Mouse (Mus musculus): ENCODE measurements at regions not wholly inside any gene's neighbourhood (a gene's known extent, or its start where the extent isn't known, plus 50 kb on each side); places are given as distances from the start of the nearest gene placed in this dataset.

DNA sequence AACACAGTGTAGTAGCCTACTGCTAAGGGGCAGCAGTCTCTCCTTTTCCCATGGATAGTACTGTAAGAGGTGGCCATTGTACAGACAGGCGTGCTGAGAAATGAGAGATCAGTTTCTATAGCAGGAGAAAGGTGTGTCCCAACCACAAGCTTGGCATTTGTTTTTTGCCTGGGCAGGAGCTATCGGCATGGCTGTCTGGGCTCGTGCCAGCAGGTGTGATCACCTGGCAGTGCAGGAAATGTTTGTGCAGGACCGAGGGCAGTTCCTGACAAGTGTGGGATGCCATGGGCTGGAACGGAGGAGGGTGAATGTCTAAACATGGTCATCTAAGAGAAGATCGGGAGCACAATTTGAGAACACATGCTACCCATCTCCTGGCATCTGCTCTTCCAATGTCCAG lies 205.4 kb downstream of the Nuak1 start:
- DNase-seq (ENCODE audit: low read depth): no peak
- no peak for TF ChIP-seq POLR2A (IDR thresholded peaks at IDR 0.05; ENCODE audit: borderline replicate concordance, extremely low read depth, insufficient read depth, insufficient read length, poor library complexity, severe bottlenecking)
- no peak for TF ChIP-seq CTCF (IDR thresholded peaks at IDR 0.05; ENCODE audit: borderline replicate concordance, extremely low read depth, insufficient read depth, insufficient read length)

DNA sequence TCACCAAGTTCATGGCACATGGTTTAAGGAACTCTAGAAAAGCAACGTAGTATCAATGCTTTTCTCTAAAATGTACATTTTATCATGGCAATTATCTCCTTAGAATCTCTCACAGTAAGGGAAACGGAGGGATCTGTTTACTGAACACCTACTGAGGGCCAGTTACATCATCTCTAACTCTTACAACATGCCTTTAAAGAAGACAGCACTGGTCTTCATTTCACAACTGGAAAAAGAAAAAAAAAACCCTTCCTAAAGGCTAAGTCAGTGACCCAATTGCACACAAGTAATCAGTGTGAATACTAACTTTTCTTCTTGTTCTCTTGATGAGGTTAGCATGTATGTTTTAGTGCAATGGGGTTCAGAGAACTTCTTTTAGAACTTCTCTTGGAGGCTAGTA lies 204.2 kb downstream of the Nuak1 start:
- no peak for TF ChIP-seq CTCF (IDR thresholded peaks at IDR 0.05; ENCODE audit: borderline replicate concordance, extremely low read depth, insufficient read depth, insufficient read length)
- no peak for TF ChIP-seq POLR2A (IDR thresholded peaks at IDR 0.05; ENCODE audit: borderline replicate concordance, extremely low read depth, insufficient read depth, insufficient read length, poor library complexity, severe bottlenecking)
- no peak for DNase-seq (ENCODE audit: low read depth)

DNA sequence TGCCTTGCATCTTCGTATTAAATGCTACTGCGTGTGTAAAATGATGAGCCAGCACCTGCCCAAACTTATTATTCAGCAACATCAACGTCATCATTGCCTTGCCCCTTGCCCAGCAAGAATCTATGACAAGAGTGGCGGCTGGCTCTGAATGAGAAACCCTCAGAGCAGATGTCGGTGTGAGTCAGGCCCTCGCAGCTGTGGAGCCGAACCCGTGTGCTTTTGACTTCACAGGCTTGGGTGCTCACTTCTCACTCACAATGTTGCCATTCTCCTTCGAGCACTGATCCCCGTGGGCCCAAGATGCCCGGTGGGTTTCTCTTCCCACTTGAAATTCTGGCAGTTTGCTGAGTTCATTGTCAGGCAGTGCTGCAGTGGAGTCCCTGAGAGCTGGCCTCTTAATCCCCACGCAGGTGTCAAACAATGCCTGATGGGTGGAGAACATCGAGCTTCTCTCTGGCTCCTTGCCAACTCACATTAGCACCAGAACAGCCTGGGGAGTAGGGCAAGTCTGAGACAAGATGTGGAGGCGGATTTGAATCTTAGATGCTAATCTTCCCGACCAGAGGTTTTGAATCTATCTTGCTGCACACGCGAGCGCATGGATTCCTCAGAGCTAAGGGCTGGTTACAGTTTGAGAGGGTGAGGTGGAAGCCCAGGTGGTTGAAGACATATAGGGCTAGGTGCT lies 202.0 kb downstream of the Nuak1 start:
- TF ChIP-seq CTCF (IDR thresholded peaks at IDR 0.05; ENCODE audit: borderline replicate concordance, extremely low read depth, insufficient read depth, insufficient read length): no peak
- no peak for TF ChIP-seq POLR2A (IDR thresholded peaks at IDR 0.05; ENCODE audit: borderline replicate concordance, extremely low read depth, insufficient read depth, insufficient read length, poor library complexity, severe bottlenecking)
- DNase-seq (ENCODE audit: low read depth): peak; percentile 76

DNA sequence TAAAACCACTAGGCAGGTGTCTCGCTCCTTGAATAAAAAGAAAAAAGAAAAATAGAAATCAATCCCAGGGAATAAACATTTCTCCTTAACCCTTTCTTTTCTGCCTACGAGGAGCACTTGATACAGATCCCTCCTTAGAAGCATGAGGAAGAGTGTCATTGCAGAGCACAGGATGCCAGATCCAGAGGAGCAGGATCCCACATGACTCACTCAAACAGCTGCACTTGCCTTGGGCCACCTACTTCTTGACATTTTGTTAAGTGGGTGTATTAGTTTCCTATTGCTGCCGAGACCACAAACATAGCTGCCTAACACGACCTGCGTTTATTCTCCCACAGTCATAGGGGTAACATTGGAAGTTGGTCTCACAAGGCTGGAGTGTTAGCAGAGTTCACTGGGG lies 197.1 kb downstream of the Nuak1 start:
- no peak for TF ChIP-seq CTCF (IDR thresholded peaks at IDR 0.05; ENCODE audit: borderline replicate concordance, extremely low read depth, insufficient read depth, insufficient read length)
- DNase-seq (ENCODE audit: low read depth): no peak

DNA sequence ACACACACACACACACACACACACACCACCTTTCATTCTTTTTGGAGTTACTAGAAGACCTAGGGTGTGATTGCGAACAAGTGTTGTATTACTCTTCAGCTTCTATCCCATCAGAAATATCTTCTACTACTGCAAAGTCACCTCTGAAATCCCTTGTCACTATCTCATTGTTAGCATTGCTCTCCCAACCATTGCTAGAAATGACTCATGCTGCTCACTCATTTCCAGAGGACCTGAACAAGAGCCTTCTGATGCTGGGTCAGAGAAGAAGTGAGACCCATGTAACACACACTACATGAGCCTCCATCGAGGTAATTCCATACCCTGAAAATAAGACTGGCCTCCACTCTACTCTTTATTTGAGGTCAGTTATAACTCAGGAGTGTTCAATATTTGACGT lies 191.1 kb downstream of the Nuak1 start:
- DNase-seq (ENCODE audit: low read depth): no peak
- TF ChIP-seq POLR2A (IDR thresholded peaks at IDR 0.05; ENCODE audit: borderline replicate concordance, extremely low read depth, insufficient read depth, insufficient read length, poor library complexity, severe bottlenecking) (no peak), CTCF (IDR thresholded peaks at IDR 0.05; ENCODE audit: borderline replicate concordance, extremely low read depth, insufficient read depth, insufficient read length) (no peak)

DNA sequence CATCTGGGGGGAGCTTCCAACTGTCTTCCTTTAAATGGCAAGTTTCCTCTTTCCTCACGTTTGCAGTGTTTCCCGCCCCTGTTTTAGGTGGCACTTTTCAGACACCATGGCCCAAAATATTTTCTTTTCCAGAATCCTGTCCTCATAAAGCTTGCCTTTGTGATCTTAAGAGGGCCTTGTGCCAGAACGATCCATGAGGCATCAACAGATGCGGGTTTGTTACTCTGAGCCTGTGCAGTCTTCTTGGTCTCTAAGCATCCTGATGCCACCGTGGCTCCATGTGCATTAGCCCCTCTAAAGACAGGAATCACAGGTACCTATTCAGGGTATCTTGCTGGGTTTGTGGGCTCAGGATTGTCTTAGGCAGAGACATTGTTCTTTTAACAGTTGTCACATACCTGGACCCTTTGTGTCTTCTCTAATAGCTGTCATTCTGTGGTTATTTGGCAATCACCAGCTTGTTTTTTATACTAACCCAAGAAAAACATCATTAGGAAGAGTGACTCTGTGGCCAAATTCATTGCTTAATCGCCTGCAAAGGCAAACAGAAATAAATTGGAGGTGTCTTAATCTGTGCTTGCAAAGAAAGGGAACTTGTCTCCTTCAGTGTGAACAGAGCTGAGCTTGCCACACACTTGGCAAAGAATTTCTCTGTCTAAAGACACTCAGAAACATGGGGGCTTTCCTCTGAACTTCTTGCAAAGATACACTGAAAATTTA lies 179.3 kb downstream of the Nuak1 start:
- DNase-seq (ENCODE audit: low read depth): no peak
- TF ChIP-seq CTCF (IDR thresholded peaks at IDR 0.05; ENCODE audit: borderline replicate concordance, extremely low read depth, insufficient read depth, insufficient read length) (no peak), POLR2A (IDR thresholded peaks at IDR 0.05; ENCODE audit: borderline replicate concordance, extremely low read depth, insufficient read depth, insufficient read length, poor library complexity, severe bottlenecking) (no peak)

DNA sequence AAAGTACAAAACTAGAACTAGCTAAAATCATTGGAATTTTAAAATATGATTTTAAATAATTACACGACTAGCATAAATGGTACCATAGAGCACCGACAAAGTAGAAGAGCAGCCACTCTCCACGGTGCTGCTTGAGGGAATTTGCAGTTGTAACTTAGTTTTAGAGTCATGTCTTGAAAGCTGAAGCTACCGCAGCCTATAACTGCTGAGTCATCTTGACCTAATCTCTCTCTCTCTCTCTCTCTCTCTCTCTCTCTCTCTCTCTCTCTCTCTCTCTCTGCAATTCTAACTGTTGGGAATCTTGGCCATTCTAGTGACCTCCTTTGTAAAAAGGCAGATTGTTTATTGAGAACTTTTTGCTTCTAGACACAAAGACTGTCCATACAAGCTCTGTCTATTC lies 177.5 kb downstream of the Nuak1 start:
- TF ChIP-seq POLR2A (IDR thresholded peaks at IDR 0.05; ENCODE audit: borderline replicate concordance, extremely low read depth, insufficient read depth, insufficient read length, poor library complexity, severe bottlenecking): no peak
- TF ChIP-seq CTCF (IDR thresholded peaks at IDR 0.05; ENCODE audit: borderline replicate concordance, extremely low read depth, insufficient read depth, insufficient read length): no peak
- DNase-seq (ENCODE audit: low read depth): no peak

DNA sequence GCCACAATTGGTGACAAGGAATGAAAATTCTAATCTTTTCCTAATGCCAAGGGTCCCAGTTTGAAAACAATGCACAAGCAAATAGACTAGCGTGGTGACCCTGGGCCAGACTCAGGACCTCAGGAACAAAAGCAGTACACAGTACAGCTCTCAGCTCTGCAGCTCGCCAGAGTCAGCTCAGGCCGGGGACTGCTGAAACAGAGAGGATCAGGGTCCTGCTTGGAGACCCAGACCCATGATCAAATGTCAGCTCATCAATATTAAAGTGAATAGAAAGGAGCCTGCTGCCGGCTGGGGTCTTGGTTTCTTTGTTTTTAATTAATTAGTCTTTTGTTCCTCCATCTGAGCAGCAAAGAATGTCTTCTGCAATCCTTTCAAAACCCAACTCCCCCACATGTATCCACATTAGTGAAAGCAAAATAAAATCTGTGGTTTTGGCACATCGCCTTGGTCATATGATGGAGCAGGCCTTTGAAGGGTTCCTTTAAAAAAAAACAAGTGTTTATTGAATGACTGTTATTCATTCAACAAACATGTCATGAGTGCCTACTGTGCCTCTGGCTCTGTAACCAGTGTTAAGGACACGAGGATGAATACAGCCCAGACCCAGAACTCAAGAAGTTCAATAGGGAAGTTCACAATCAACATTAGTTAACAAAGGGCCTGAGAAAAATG lies 154.4 kb downstream of the Nuak1 start:
- peak; percentile 80 for DNase-seq (ENCODE audit: low read depth)
- TF ChIP-seq POLR2A (IDR thresholded peaks at IDR 0.05; ENCODE audit: borderline replicate concordance, extremely low read depth, insufficient read depth, insufficient read length, poor library complexity, severe bottlenecking): no peak
- no peak for TF ChIP-seq CTCF (IDR thresholded peaks at IDR 0.05; ENCODE audit: borderline replicate concordance, extremely low read depth, insufficient read depth, insufficient read length)

DNA sequence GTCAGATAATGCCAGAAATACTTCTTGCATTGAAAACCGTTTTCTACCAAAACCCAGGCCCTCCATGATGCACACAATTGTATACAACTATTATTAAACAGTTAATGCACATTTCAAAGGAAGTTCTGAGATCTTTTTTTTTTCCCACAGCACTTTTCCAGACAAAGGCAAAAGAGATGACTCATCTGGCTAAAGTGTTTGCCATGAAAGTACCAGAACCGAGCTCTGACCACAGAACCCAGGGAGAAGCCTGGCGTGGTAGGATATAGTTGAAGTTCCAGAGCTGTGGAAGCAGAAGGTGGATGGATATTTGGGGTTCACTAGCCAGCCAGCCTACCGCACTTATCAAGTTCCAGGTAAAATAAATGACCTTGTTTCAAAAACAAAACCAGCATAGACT lies 146.0 kb downstream of the Nuak1 start:
- no peak for DNase-seq (ENCODE audit: low read depth)
- TF ChIP-seq CTCF (IDR thresholded peaks at IDR 0.05; ENCODE audit: borderline replicate concordance, extremely low read depth, insufficient read depth, insufficient read length) (no peak), POLR2A (IDR thresholded peaks at IDR 0.05; ENCODE audit: borderline replicate concordance, extremely low read depth, insufficient read depth, insufficient read length, poor library complexity, severe bottlenecking) (no peak)

DNA sequence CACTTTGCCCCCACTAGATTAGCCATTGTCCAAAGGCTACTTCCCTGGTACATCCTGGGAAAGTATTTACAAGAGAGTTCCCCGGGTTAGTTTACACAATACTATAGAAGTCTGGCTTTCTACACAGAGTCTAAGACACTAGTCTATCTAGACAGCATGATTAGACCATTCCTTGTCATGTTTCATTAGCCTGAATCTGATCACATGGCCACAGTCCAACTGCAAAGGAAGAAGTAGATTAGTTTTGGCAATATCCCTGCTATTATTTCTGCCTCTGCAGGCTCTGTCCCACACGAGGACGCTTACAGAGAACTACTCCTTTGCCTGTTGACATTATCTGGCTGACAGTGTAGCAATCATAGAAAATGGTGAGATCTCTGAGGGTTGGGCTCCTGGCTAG lies 144.2 kb downstream of the Nuak1 start:
- no peak for TF ChIP-seq CTCF (IDR thresholded peaks at IDR 0.05; ENCODE audit: borderline replicate concordance, extremely low read depth, insufficient read depth, insufficient read length)
- no peak for TF ChIP-seq POLR2A (IDR thresholded peaks at IDR 0.05; ENCODE audit: borderline replicate concordance, extremely low read depth, insufficient read depth, insufficient read length, poor library complexity, severe bottlenecking)
- DNase-seq (ENCODE audit: low read depth): no peak

DNA sequence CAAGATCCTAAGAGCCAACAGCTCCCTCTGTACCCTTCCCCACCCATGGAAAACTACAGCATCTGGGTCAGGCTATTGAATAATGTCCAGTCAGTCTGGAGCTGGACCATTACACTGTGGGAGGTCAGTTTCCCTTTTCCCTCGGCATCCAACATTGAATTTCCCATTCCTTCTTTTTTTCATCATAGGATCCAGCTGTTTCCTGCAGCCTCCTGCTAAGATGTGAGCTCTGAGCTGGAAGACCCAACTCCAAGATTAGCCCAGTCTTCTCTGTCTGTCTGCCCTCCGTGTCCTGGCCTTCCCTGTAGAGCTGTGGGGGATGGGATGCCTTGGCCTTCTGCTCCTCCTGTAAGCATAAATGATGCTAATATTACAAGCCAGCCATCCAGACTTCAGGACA lies 138.8 kb downstream of the Nuak1 start:
- TF ChIP-seq CTCF (IDR thresholded peaks at IDR 0.05; ENCODE audit: borderline replicate concordance, extremely low read depth, insufficient read depth, insufficient read length) (no peak), POLR2A (IDR thresholded peaks at IDR 0.05; ENCODE audit: borderline replicate concordance, extremely low read depth, insufficient read depth, insufficient read length, poor library complexity, severe bottlenecking) (no peak)
- DNase-seq (ENCODE audit: low read depth): no peak

All from brain, embryonic 14.5 days (tissue).